Mouse (Mus musculus) cerebellum, adult 9-10 months (tissue): Measurements from ENCODE around the gene Ranbp1.
"Not testable (repeated sequence)": the region's sequence is repeated elsewhere in the genome, so short reads cannot be mapped to it uniquely, and the experiment has no call there.

Experiments
- DNase-seq: peaks from one replicate; pipeline ENCODE4 v3.0.0; 2022

Ranbp1 gene

DNA sequence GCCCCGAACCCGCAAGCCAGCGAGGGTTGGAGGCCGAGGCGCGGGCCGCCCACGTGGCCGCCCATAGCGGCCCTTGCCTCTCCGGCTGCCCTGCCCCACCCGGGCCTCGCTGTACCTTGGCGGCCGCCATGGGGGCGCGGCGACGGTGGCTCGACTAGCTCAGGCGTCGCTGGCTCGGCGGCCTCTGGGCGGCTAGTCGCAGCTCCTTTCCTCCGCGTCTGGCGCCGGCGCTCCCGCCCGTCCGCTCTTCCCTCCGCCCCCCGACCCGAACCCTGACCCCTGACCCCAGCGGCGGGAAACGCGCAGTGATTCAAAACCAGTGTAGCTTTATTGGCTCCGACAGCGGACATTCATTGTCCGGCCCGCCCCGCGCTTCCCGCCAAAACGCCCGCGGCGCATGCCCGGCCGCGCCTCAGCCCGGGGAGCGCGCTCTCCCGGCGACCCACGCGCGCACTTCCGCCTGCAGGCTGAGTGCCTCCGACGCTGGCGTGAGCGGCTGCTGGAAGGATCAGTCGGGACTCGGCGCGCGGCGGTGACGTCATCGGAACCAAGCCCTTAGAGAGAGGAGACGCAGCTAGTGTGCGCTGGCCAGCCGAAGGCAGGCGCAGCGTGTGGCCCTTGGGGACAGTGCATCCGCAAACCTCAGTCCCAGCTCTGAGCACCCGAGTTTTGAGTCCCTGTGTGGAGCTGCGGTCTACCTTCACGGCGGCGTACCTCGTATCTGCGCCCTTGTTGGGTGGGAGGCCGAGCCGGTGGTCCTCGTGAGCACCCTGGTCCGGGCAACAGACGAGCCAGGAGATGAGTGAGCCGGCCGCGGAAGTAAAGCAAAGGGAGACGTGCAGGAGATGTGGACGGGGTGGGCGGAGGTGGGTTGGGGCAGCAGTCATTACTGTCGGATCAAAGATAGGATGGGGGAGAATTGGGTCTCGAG, at the start of gene Ranbp1, which contains the start of gene Trmt2a:
TSS of gene Ranbp1 (minus strand) at position 300 of the 931 bp plus-strand sequence.
TSS of gene Trmt2a (plus strand) at position 247 of the 931 bp plus-strand sequence.
- peak; percentile 97 for DNase-seq

DNA sequence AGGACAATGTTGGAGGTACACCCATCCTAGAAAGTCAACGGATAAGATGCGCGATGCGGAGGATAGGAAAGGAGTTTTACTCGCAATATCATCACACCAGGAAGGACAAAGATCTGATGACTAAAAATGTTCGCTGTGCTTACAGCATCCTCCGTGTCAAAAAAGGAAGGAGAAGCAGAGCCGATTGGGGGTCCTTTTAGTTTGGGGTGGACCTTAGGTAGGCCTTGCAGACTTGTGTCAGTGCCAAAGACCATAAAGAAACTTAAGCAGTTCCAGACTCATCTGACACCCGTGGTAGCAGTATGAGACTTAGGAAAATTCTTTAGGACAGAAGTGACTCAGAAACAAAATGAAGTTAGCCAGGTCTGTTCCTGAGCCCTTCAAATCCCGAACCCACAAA, 41.1 kb upstream of the Ranbp1 start:
- DNase-seq, result not testable (repeated sequence)

DNA sequence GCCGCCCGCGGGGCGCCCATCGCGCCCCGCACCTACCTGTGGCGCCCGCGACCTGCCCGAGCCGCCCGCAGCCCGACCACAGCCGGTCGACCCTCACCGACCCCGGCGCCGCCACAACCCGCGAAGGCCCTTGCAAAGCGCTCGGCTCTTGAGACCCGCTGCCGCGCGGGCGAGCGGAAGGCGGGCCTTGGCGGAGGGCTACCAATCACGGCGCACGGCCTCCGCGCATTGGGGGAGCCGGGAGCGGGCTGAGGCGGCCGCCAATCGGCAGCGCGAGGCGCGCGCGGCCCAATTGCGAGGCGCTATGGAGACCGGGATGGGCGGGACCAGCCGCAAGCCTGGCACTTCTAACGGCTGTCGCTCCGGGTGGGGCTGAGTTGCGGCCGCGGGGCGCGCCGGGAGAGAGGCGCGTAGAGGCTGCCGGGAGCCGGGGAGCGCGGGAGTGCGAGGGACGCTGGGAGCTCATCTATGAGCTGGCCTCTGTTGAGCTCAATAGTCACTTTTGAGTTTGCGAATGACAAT, 40.6 kb upstream of the Ranbp1 start, which contains the start of gene Dgcr8:
TSS of gene Dgcr8 (minus strand) at position 180 of the 522 bp plus-strand sequence.
- DNase-seq, result peak; percentile 97

DNA sequence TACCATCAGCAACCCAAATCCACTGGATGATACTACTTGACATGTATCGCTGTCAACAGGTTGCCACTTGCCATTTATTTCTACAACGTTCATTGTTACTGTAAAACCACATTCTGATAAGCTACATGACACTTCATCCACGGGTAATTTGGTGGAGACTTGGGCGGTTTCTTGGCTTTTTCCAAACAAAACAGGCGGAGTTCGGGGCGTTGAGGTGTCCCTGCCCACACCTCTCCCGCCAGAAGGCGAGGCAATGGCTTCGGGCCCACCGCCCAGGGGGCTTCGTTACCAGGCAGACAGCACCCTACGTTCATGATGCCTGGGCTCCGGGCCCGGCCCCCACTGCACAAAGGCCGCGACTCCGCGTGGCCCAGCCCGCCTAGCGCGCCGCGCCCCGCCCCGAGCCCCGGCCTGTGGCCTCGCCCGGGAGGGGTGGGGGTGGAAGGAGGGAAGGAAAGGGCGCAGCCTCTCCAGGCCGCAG, 40.1 kb upstream of the Ranbp1 start:
- DNase-seq, result no peak

DNA sequence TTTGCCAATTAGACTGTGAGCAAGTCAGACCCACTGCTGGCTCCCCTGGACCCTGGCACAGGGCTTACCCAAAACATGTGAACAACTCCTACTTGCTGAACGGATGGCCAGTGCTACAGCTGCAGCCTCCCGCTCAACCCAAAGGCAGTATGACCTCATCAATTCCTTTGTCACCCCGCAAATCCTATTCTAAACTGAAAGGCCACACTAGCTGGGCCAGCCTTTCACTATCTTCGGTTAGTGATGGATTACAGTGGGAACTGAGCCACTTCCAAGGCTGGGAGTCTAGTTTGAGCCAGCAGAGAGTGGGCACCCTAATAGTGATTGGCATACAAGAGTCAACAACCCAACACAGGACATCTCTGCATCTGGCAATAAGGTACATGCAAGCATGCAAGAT, 39.6 kb upstream of the Ranbp1 start:
- no peak for DNase-seq

DNA sequence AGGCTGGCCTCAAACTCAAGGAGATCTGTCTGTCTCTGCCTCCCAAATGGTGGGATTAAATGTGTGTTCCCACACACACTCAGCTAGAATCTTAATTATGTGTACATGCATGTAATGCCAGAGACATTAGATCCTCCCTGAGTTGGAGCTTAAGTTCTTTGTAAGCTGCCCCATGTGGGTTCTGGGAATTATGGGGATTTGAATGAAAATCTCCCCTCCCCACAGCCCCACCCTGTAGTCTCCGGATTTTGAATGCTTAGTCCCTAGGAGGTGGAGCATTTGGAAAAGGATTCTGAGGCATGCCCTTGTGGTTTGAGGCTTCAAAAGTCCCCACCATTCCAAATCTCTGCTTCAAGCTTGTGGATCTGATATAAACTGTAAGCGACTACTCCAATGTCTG, 26.6 kb upstream of the Ranbp1 start:
- no peak for DNase-seq

DNA sequence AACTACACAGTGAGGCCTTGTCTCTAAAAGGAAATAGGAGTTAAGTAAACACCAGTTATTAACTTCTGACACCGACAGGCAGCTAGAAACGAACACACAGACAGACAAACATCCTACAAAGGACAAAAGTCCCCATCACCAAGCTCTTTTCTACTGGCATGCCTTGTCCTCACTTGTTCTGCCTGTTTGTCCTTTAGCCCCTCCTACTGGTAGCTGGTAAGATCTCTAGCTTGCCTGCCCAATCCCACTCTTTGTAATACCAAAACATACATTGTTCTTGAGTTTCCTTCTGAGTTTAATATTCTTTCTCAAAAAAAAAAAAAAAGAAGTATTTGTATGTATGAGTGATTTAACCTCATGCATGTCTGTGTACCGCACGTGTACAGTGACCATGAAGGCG, 19.6 kb upstream of the Ranbp1 start:
- DNase-seq, result no peak

DNA sequence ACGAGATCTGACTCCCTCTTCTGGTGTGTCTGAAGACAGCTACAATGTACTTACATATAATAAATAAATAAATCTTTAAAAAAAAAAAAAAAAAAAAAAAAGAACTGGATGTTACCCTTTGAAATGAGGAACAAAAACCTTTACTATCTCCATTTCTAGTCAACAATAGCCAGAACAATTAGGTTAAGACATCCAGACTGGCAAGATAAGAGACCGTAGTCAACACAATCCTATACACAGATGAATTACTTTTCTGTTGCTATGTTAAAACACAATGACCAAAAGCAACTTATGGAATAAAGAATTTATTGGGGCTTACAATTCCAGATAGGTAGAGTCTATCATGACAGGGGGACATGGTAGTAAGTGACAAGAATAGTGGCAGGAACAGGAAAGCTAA, 16.5 kb upstream of the Ranbp1 start:
- DNase-seq, result no peak

DNA sequence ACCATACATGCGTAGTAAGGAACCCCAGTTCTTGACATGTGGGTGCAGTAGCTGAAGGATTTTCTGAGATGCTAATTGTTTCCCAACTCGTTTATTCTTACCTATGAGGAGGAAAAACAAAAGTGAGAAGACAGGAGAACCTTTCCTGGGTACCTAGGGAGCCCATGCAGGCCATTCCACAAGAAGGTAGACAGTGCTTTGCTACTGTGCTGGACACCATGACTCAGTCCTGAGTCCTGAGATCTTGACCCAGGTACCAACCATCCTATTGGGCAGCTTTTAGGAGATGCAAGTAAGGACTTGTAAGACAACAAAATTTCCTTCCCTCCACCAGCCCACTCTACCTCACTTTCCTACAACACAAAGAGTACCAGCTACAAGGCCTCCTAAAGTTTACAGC, 9.7 kb upstream of the Ranbp1 start, which contains the start of gene Gm49776:
TSS of gene Gm49776 (minus strand) at position 101 of the 400 bp plus-strand sequence.
- no peak for DNase-seq

DNA sequence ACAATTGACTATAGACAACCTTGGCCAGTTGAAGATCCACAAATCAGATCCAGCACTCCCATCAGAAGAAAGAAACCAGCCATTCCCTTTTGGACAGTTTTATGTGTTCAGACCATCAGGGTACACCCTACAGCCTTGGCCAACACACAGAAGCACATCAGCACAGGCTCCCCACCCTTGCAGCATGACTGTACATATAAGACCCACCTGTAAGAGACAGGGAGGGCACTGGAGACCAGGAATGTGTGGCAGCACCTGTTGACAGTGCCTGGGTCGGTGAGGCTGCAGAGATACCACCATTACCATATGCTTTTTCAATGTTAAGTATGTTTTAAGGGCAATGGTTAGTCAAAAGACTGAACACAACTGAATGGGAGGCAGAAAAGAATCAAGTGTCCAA, 5.3 kb upstream of the Ranbp1 start:
- no peak for DNase-seq

DNA sequence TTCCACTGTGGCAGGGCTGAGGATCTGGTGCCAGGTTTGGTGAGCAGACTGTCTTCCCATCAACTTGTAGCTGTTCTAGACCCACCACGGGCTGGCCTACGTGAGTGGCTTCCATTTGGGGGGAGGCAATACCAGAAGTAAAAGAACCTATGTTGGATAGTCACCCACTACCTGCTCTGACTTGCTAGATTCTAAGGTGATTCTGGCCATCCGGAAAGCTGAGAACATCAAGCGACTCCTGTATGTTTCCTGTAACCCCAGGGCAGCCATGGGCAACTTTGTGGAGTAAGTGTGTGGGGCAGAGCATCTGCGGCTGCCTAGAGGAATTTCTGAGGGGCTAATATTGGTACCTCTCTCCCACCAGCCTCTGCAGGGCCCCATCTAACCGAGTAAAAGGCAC, 4.2 kb upstream of the Ranbp1 start:
- DNase-seq, result no peak

DNA sequence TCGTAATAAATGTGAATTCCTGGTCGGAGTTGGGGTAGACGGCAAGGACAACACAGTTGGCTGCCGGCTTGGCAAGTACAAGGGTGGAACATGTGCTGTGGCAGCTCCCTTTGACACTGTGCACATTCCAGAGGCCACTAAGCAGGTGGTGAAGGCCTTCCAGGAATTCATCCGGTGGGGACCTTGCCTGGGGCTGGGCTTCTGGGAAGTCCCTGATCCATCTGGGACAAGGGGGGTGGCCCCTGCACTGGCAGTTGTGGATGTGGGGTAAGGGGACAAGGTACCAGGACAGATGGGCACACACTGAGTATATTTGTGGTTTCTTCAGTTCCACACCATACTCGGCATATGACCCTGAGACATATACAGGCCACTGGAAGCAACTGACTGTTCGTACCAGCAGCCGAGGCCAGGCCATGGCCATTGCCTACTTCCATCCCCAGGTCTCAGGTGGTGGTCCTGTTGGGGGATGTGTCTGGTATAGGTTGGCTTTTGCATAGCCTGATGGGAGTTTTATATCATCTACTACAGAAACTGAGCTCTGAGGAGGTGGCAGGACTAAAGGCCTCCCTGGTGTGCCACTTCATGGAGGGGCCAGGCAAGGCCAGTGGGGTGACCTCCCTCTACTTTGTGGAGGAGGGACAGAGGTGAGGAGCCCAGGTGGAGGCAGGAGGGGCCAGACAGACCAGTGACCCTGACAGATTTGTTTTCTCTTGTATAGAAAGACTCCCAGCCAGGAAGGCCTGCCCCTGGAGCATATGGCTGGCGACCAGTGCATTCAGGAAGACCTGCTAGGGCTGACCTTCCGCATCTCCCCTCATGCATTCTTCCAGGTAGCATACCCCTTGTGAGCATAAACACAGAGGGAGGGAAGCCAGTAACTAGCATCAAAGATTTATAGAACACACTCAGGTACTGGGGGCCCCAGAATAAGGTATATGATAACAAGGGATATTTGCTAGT, 2.6 kb upstream of the Ranbp1 start:
- no peak for DNase-seq

DNA sequence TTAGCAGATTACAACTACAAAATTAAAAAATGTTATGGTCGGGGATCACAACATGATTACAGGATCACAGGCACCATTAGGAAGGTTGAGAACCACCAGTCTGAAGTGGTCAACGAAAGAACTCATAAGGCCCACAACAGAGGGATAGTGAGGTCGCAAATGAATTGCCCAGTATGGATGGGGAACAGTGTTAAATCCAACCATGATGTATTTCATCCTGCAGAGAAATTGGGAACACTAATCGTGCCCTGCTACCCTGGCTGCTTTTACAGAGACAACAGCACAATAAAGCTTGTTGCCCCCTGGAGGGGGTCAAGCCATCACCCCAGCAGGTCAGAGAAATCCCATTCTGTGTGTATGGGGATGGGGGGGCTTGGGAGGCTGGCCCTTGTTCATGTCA, 1.7 kb upstream of the Ranbp1 start:
- DNase-seq, result no peak

DNA sequence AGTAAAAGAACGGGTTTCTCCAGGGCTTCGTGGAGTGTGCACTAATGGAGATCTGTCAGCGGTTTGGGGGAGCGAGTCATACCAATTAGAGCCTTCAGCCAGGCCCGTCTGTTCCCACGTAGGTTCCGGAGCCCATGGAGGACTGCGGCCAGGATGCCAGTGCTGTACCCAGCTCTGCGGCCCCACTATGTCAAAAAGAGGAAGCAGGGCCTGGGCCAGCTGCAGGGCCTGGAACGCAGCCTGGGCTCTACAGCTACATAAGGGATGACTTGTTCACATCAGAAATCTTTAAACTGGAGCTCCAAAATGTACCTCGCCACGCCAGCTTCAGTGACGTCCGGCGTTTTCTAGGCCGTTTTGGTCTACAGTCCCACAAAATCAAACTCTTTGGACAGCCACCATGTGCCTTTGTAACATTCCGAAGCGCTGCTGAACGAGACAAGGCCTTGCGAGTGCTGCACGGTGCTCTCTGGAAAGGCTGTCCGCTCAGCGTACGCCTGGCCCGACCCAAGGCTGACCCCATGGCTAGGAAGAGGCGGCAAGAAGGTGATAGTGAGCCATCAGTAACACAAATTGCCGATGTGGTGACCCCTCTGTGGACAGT, 934 bp upstream of the Ranbp1 start:
- peak; percentile 70 for DNase-seq

DNA sequence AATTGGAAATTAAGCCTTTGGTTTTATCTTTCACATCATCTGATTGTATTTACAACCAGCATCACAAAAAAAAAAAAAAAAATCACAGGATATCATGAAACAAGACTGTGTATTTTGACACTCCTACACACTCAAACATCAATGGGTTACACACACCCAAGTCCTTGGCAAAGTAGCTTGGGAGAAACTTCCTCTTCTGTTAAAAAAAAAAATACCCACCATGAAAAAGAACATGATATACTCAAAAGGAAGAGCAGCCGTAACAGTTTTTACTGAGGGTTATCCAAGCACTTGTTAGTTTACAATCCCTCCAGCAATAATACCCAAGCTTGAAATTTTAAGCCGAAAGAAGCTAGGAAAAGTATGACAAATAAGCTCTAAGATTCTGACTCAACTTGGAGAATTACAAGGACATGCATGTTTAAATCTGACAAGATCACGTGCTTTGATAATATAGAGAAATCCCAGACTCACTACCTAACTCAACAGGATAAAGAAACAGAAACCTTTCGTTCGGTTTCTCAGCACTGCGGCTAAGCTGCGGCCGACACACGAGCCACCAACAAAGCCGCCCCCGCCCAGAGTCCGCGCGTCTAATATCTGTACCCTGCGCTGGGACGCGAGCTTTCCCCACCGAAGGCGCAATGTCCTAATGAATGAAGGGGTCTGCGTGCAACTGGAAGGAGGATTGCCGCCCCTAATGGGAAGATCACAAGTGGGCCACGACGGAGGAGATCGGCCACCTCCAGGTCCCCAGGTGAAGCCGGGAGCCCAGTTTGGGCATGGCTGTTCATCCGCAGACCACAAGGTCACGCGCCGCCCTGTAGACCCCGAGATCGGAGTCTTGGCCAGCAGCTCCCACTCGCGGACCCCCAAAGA, 772 bp downstream of the Ranbp1 start:
- no peak for DNase-seq

DNA sequence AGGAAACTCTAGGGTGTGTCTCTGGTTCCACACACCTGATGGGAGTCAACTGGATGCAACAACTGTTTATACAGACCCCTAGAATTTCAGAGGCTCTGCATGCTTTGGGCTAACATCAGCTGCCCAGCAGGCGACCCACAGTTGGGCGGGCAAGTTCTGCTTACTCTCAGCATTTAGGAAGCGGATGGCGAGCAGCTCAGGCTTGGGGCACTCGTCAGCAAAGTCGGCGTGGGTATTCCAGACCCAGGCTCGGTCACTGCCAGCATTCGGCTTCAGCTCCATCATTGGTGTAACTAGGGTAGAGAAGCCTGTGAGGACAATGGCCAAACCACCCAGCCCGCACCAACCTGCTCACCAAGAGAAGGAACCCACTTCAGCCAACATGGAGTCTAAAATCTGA, 7.0 kb downstream of the Ranbp1 start:
- no peak for DNase-seq

DNA sequence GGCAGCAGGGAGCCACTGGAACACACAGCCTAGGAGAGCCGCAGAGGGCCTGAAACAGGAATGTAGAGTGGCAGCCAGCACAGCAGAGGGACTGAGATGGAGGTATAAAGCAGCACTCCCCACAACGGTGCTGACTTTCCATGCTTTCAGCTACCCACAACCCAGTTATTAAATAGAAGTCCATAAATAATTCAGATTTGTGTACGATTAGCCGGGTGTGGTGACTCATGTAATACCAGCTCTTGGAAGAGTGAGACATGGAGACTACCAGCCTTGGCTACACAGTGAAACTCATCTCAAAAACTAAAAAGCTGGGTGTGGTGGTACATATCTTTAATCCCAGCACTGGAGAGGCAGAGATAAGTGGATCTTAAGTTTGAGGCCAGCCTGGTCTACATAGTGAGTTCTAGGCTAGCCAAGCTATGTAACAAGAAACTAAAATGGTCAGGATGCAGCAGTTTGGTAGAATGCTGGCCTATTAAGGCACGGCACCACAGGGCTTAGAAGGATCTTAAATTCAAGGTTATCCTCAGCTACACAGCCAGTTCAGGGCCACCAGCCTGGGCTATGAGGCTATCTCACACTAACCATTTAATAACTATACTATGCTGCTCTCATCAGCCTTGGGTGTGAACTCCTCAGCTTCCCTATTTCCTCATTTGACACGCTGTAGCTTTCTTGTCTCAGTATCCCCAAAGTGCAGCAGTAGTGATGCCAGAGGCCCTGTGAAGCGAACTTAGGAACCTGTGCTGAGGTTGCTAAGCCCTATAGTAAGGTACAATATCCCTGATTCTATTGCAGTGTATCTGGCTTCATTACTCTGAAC, 11.6 kb downstream of the Ranbp1 start:
- no peak for DNase-seq

DNA sequence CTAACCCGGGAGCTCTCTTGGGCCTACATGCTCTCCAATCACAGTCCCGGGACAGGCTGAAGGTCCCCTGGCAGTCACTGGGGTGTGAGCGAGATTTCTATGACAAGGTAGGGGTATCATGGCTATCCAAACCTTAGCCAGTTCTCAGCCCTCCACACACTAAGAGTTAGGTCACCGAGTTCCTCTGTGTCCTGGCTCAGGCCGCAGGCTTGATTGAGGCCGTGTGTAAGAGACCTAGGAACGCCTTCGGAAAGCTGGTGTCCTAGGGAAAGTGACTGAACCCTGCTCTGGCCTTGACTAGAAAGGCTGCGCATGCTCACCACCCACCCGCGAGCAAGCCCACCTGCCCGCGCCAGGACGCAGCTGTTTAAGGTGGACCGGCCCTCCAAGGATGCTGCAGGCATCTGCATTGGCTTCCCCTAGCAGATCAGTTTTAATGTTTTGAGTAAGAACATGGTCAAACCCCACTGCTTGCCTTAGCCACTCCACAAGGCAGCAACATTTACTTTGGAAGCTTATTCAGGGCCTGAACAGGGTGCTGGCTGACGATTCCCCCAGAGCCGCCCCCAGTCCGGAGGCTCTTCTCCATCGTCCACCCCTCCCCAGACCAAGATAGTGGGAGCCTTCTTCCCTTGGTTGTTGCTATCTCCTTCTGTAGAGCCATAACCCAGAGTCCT, 13.0 kb downstream of the Ranbp1 start:
- peak; percentile 73 for DNase-seq

DNA sequence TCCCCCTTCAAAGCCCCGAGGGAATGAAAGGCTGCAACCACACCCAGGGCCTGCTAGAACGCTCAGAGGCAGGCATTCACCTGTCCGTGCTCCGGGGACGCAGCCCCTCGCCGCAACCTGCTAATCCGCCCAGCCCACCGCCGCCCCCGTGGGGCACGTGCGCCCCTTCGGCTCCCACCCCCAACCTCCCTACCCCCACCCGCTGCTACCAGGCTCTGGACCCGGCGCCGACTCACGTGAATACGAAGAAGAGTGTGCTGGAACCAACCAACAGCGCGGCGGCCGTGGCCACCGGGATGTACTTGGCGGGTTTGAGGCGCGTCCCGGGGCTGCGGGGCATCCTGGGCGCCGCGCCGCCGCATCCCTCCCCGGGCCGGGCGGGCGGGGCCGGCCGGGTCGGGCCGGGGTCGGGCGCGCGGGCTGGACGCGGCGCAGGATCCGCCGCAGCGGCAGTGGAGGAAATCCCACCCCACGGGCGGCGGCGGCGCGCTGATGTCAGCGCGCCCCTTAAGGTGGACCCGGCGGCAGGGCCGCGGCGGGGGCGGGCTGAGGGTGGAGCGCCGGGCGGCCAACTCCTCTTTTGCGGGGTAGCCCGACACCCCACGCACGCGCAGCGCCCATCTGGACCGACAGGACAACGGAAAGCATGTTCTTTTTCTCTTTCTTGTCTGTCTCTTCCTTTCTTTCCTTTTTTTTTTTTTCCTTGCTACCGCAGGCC, 13.7 kb downstream of the Ranbp1 start, which contains the start of gene Zdhhc8:
TSS of gene Zdhhc8 (minus strand) at position 466 of the 718 bp plus-strand sequence.
- DNase-seq, result peak; percentile 71
